Mouse (Mus musculus): Measurements from ENCODE around the gene Wdr26. TPM values are rescaled to one million over a fixed set of nuclear protein-coding genes. Genes with fewer than 3 reads are reported as not detected.

Wdr26 gene
- polyA plus RNA-seq, 1 experiment from 2014 or later: 32.6 TPM

DNA sequence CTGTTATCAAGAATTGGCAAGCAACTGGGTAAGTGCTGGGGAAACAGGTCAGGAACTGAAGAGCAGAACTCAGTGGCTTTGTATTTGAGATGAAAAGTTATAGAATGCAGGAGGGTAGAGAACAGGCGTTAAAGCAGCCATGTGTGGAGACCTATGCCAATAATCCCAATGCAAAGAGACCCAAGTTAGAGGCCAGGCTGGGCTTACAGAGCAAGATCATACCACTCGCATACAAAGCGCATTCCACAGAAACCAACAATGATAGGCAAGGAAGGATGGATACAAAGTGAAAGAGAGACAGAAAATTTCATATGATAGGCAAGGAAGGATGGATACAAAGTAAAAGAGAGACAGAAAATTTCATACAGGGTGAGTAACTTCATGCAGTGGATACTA is 61.4 kb downstream of the Wdr26 start:
- 67% methylated on average over 3 of the region's 3 CpGs for WGBS
- H3K27ac ChIP-seq: no peak overlapping the region
- peaks cover 12% of the 10 kb centered on the region for H3K36me3 ChIP-seq
- no peaks in the 10 kb centered on the region for H3K9me3 ChIP-seq
- H3K4me2 ChIP-seq: 0 out of 2 replicates have a peak overlapping the region, but pooled peaks have one; percentile 58
- no peak overlapping the region for H3K9ac ChIP-seq
- H3K27me3 ChIP-seq: no peaks in the 10 kb centered on the region
- peaks cover 12% of the 10 kb centered on the region; the same call in 1 of the 2 replicates for H3K4me1 ChIP-seq
- ATAC-seq (ENCODE audit: insufficient number of reproducible peaks, low FRiP score, low TSS enrichment, low read depth): no peak
- peak overlapping the region; percentile 87 for H3K4me3 ChIP-seq

GRCm38 (mm10) chr1:181149373-181150017 is 62.3 kb downstream of the Wdr26 start:
- 72% methylated on average over 3 of the region's 3 CpGs for WGBS

GRCm38 (mm10) chr1:181148540-181148939 is 63.3 kb downstream of the Wdr26 start:
- no peak for ATAC-seq (ENCODE audit: insufficient number of reproducible peaks, low FRiP score, low TSS enrichment, low read depth)
- H3K9me3 ChIP-seq: no peaks in the 10 kb centered on the region
- H3K4me3 ChIP-seq: no peak overlapping the region
- no peak overlapping the region for H3K27ac ChIP-seq
- 64% methylated on average over 5 of the region's 5 CpGs for WGBS
- H3K9ac ChIP-seq: no peak overlapping the region
- H3K27me3 ChIP-seq: no peaks in the 10 kb centered on the region
- no peaks in the 10 kb centered on the region for H3K36me3 ChIP-seq
- peaks cover 19% of the 10 kb centered on the region for H3K4me1 ChIP-seq
- no peak overlapping the region for H3K4me2 ChIP-seq

More at GRCm38 (mm10) chr1:181149373-181150017, 62.3 kb downstream of the Wdr26 start:
- H3K4me2 ChIP-seq: no peak overlapping the region
- peaks cover 2% of the 10 kb centered on the region; the same call in 1 of the 2 replicates for H3K36me3 ChIP-seq
- peaks cover 19% of the 10 kb centered on the region for H3K4me1 ChIP-seq
- H3K27ac ChIP-seq: no peak overlapping the region
- no peak overlapping the region for H3K9ac ChIP-seq
- no peak overlapping the region for H3K4me3 ChIP-seq
- ATAC-seq (ENCODE audit: insufficient number of reproducible peaks, low FRiP score, low TSS enrichment, low read depth): no peak
- no peaks in the 10 kb centered on the region for H3K27me3 ChIP-seq
- no peaks in the 10 kb centered on the region for H3K9me3 ChIP-seq

- Histone ChIP-seq H3K27me3 (no peaks in the 10 kb centered on the region), H3K4me1 (peaks cover 19% of the 10 kb centered on the region), H3K4me2 (no peak overlapping the region), H3K36me3 (peaks cover 6% of the 10 kb centered on the region; the same call in 1 of the 2 replicates), H3K27ac (no peak overlapping the region), H3K4me3 (no peak overlapping the region), H3K9me3 (no peaks in the 10 kb centered on the region), H3K9ac (no peak overlapping the region)
- ATAC-seq (ENCODE audit: insufficient number of reproducible peaks, low FRiP score, low TSS enrichment, low read depth): no peak
- 85% methylated on average over 2 of the region's 2 CpGs for WGBS
Measured at GRCm38 (mm10) chr1:181146187-181146586, 65.6 kb downstream of the Wdr26 start.

DNA sequence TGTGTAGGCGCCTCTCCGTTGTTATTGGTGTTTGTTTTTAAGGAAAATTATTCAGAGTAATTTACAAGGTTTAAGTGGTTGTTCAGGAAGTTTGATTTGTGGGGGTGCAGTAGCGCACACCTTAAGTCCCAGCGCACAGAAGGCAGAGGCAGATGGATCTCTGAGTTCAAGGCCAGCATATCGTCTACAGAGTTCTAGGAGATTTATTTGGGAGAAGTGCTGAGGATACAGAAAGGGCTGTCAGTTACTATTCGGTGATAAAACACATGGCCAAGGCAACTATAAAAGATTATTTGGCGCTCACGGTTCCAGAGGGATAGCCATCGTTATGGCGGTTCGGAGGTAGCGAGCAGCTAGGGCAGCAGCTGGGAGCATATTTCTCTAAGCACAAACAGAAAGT is 66.8 kb downstream of the Wdr26 start:
- Histone ChIP-seq H3K27ac (peak overlapping the region; percentile 91), H3K4me3 (peak overlapping the region; percentile 62), H3K9ac (peak overlapping the region; percentile 51; the same call in 1 of the 2 replicates), H3K27me3 (no peaks in the 10 kb centered on the region), H3K4me2 (peak overlapping the region; percentile 53), H3K9me3 (no peaks in the 10 kb centered on the region), H3K4me1 (peaks cover 18% of the 10 kb centered on the region), H3K36me3 (peaks cover 18% of the 10 kb centered on the region)
- WGBS: 6% methylated on average over 12 of the region's 12 CpGs
- no peak for ATAC-seq (ENCODE audit: insufficient number of reproducible peaks, low FRiP score, low TSS enrichment, low read depth)

- peaks cover 24% of the 10 kb centered on the region for H3K36me3 ChIP-seq
- peak within 1 kb of the TSS; percentile 62 for H3K4me3 ChIP-seq
- no peaks in the 10 kb centered on the region for H3K27me3 ChIP-seq
- WGBS: under 1% methylated on average over 52 of the region's 52 CpGs
- peak within 1 kb of the TSS; percentile 91 for H3K27ac ChIP-seq
- peaks cover 18% of the 10 kb centered on the region for H3K4me1 ChIP-seq
- H3K9me3 ChIP-seq: no peaks in the 10 kb centered on the region
- peak within 1 kb of the TSS; percentile 53 for H3K4me2 ChIP-seq
- H3K9ac ChIP-seq: peak within 1 kb of the TSS; percentile 51
- ATAC-seq (ENCODE audit: insufficient number of reproducible peaks, low FRiP score, low TSS enrichment, low read depth): peak; percentile 100
Measured at GRCm38 (mm10) chr1:181143950-181144836, 67.6 kb downstream of the Wdr26 start, which contains the start of the genes Nvl and Cnih4. TSS of gene Nvl (minus strand) at chr1:181144204. TSS of gene Cnih4 (plus strand) at chr1:181144693.

- ATAC-seq (ENCODE audit: insufficient number of reproducible peaks, low FRiP score, low TSS enrichment, low read depth): 0 out of 2 replicates have a peak, but pooled peaks have one; percentile 24
- H3K36me3 ChIP-seq: peaks cover 28% of the 10 kb centered on the region
- H3K27me3 ChIP-seq: no peaks in the 10 kb centered on the region
- H3K9ac ChIP-seq: peak overlapping the region; percentile 42
- H3K4me2 ChIP-seq: peak overlapping the region; percentile 53
- peak overlapping the region; percentile 62 for H3K4me3 ChIP-seq
- under 1% methylated on average over 12 of the region's 12 CpGs for WGBS
- H3K27ac ChIP-seq: peak overlapping the region; percentile 91
- H3K9me3 ChIP-seq: no peaks in the 10 kb centered on the region
- peaks cover 18% of the 10 kb centered on the region for H3K4me1 ChIP-seq
Measured at GRCm38 (mm10) chr1:181143609-181143949, 68.2 kb downstream of the Wdr26 start.

DNA sequence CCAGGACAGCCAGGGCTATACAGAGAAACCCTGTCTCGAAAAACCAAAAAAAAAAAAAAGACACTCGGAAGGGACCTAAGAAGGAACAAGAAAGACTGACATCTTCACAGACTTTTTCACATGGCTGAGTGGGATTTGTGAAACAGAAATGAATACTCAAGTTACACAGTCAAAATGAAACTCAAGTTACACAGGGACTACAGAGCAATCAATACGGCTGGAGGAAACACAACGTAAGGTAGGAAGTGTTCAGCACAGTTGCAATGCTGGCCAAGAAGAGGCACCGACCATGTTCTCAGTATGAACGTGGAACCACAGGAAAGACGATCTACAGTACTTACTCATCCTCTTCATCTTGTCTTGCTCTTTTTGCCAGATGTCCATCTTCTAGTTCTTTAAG is 73.1 kb downstream of the Wdr26 start:
- Histone ChIP-seq H3K9ac (no peak overlapping the region), H3K27me3 (no peaks in the 10 kb centered on the region), H3K4me3 (no peak overlapping the region), H3K9me3 (no peaks in the 10 kb centered on the region), H3K36me3 (peaks cover 58% of the 10 kb centered on the region), H3K27ac (no peak overlapping the region), H3K4me2 (no peak overlapping the region), H3K4me1 (peaks cover 9% of the 10 kb centered on the region; the same call in 1 of the 2 replicates)
- WGBS: 93% methylated on average over 7 of the region's 7 CpGs
- ATAC-seq (ENCODE audit: insufficient number of reproducible peaks, low FRiP score, low TSS enrichment, low read depth): no peak

- no peak overlapping the region for H3K9ac ChIP-seq
- no peaks in the 10 kb centered on the region for H3K27me3 ChIP-seq
- no peaks in the 10 kb centered on the region for H3K4me1 ChIP-seq
- WGBS: 91% methylated on average over 6 of the region's 6 CpGs
- peaks cover 67% of the 10 kb centered on the region for H3K36me3 ChIP-seq
- H3K4me2 ChIP-seq: no peak overlapping the region
- H3K9me3 ChIP-seq: no peaks in the 10 kb centered on the region
- H3K4me3 ChIP-seq: no peak overlapping the region
- ATAC-seq (ENCODE audit: insufficient number of reproducible peaks, low FRiP score, low TSS enrichment, low read depth): no peak
- H3K27ac ChIP-seq: no peak overlapping the region
Measured at GRCm38 (mm10) chr1:181131915-181132314, 79.9 kb downstream of the Wdr26 start.

DNA sequence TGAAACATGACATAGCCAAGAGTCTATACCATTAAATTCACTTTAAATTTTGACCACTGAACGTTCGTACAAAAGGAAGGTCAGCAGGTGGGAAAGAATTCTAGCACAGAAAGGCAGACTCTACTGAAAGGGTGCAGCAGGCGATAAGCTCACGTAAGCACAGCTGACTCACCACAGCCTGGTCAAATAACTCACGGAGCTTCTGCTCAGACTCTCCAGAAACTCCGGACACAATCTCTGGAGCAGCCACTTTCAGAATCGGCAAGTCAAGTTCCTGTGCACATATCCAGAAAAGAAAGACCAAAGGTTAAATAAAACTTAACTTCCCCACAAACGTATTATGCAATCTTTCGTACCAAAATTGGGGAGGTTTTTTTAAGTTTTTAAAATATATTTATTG is 85.0 kb downstream of the Wdr26 start:
- Histone ChIP-seq H3K27me3 (no peaks in the 10 kb centered on the region), H3K9me3 (no peaks in the 10 kb centered on the region), H3K27ac (no peak overlapping the region), H3K36me3 (peaks cover 73% of the 10 kb centered on the region), H3K4me2 (no peak overlapping the region), H3K4me1 (no peaks in the 10 kb centered on the region), H3K4me3 (no peak overlapping the region), H3K9ac (no peak overlapping the region)
- 96% methylated on average over 9 of the region's 9 CpGs for WGBS
- no peak for ATAC-seq (ENCODE audit: insufficient number of reproducible peaks, low FRiP score, low TSS enrichment, low read depth)

DNA sequence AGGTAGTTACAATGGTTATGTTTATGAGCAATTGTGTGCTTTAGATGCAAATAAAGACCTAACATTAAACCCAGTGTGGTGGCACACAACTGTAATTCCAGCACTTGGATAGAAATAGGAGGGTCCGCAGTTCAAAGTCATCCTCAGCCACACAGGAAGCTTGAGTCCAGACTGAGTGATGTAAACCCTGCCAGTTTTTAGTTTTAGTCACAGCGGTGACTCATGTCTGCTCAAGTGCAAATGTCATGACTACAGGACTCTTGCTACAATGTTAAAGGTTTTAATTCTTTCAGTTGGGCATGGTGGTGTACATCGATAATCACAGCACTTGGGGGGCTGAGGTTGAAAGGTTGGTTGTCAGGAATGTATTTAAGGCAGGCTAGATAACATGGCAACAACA is 85.9 kb downstream of the Wdr26 start:
- Histone ChIP-seq H3K9ac (no peak overlapping the region), H3K36me3 (peaks cover 72% of the 10 kb centered on the region), H3K4me2 (no peak overlapping the region), H3K9me3 (no peaks in the 10 kb centered on the region), H3K27ac (no peak overlapping the region), H3K4me3 (no peak overlapping the region), H3K4me1 (no peaks in the 10 kb centered on the region), H3K27me3 (no peaks in the 10 kb centered on the region)
- WGBS: 97% methylated on average over 3 of the region's 3 CpGs
- no peak for ATAC-seq (ENCODE audit: insufficient number of reproducible peaks, low FRiP score, low TSS enrichment, low read depth)

GRCm38 (mm10) chr1:181124145-181124544 is 87.7 kb downstream of the Wdr26 start:
- Histone ChIP-seq H3K9ac (no peak overlapping the region), H3K4me1 (no peaks in the 10 kb centered on the region), H3K4me2 (no peak overlapping the region), H3K4me3 (no peak overlapping the region), H3K27me3 (no peaks in the 10 kb centered on the region), H3K9me3 (no peaks in the 10 kb centered on the region), H3K27ac (no peak overlapping the region), H3K36me3 (peaks cover 72% of the 10 kb centered on the region)
- ATAC-seq (ENCODE audit: insufficient number of reproducible peaks, low FRiP score, low TSS enrichment, low read depth): no peak
- WGBS: 90% methylated on average over 2 of the region's 2 CpGs

Data from limb, embryonic 15.5 days (tissue).